Mouse (Mus musculus): ENCODE data around the gene Rprd1b.

DNA sequence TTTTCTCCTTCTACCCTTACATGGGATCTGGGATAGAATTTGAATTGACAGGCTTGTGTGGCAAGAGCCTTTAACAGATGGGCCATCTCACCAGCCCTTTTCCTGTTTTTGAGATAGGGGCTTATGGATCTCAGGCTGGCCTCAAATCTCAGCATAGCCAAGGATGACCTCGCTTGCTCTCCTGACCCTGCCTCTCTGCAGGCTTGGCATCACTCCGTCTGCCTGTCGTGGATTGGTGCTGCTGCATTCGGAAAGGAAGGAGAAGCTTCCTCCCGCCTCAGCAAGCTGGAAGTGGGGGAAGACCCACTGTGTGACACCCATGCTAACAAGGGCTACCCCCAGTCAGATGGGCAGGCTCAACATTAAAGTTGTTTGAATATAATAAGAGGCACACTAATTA lies 49.1 kb upstream of the Rprd1b start:
- TF ChIP-seq CTCF (IDR thresholded peaks at IDR 0.05; ENCODE audit: insufficient read depth, low read length) (no peak), POLR2A (IDR thresholded peaks at IDR 0.05; ENCODE audit: borderline replicate concordance, extremely low read depth, low read depth, low read length) (no peak)

Measured in lung, adult 2 months (tissue).